Mouse (Mus musculus) olfactory bulb, adult 2 months (tissue): ENCODE measurements at regions not wholly inside any gene's neighbourhood (a gene's known extent, or its start where the extent isn't known, plus 50 kb on each side); places are given as distances from the start of the nearest gene placed in this dataset.

ENCODE experiments used
- CTCF ChIP-seq: fragments of 200-500 bp; IDR thresholded peaks from 2 replicates; pipeline ENCODE4 v1.5.1; 2012; ENCODE audit warnings: low read depth, mild to moderate bottlenecking, low read length, moderate library complexity; ENCODE audit not compliant: insufficient read depth
- POLR2A ChIP-seq: fragments of 200-500 bp; IDR thresholded peaks from 2 replicates; pipeline ENCODE4 v1.6.1; 2012; ENCODE audit warnings: mild to moderate bottlenecking, low read depth, low read length, moderate library complexity; ENCODE audit not compliant: insufficient read depth

DNA sequence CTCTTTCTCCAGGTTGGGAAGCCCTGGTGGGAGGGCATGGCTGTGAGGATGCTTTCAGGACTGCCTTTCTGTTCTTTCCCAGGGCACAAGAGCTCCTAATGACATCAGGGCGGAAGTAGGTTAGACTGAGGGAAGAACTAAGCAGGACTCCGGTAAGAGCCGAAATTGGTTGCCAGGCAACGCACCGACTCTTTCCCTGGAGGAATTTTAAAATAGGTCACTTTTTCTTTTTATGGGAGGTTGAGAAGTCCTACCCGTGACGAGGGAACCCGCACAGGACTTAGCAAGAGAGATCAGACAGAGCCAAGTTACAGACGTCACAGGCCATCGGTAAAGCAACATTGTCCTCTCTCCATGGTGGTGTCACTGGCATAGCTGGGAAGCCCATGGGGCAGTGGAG lies 61.6 kb downstream of the Rpl14 start:
- TF ChIP-seq CTCF = no peak
- no peak for TF ChIP-seq POLR2A
